Mouse (Mus musculus): ENCODE data around the gene Crygn. TPM values are rescaled to one million over a fixed set of nuclear protein-coding genes. Genes with fewer than 3 reads are reported as not detected.

Gene Crygn
- polyA plus RNA-seq, 1 experiment from 2014 or later, result 2.6 TPM

DNA sequence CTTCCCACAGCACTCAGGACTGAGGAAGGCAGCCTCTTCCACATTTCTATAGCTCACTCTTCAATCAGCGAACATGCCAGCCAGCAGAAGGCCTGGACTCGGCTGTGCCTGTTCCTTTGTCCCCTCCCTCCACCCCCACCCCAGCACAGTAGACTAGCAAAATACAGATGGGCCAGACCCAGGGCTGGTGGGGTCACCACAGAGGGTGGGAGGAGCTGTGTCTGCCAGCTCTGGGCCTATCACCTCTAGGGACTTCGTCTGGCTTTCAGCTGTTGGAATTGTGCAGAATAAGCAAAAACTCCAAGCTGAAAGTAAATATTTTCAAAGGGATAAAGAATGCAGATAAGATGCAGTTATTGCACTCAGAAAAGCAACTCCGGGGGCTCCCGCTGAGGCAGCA is 33.0 kb downstream of the Crygn start:
- no peak for ATAC-seq (ENCODE audit: insufficient number of reproducible peaks, low FRiP score, low TSS enrichment, low read depth)
- Histone ChIP-seq H3K9me3 (no peaks in the 10 kb centered on the region), H3K4me3 (no peak overlapping the region), H3K9ac (no peak overlapping the region), H3K36me3 (peaks cover 10% of the 10 kb centered on the region; the same call in 1 of the 2 replicates), H3K27ac (peak overlapping the region; percentile 72), H3K4me1 (peaks cover 23% of the 10 kb centered on the region), H3K27me3 (no peaks in the 10 kb centered on the region), H3K4me2 (no peak overlapping the region)
- 36% methylated on average over 5 of the region's 5 CpGs for WGBS

DNA sequence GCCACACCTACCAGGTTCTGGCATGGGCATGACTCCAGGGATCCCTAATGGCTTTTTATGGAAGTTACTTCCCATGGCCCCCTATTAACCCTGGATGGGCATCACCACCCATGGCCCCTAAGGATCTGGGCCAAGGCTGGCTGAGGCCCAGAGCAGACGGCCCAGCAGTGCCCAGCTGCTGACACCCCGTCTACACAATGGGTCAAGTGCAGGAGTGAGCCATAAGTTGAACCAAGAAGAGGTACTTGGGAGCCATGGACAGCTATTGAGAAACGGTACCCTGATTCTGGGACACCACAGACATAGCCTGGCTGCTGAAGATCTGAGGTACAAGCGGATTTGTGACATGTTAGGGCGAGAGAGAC is 33.6 kb downstream of the Crygn start:
- no peak for ATAC-seq (ENCODE audit: insufficient number of reproducible peaks, low FRiP score, low TSS enrichment, low read depth)
- no peak overlapping the region for H3K4me2 ChIP-seq
- WGBS, result 66% methylated on average over 5 of the region's 5 CpGs

DNA sequence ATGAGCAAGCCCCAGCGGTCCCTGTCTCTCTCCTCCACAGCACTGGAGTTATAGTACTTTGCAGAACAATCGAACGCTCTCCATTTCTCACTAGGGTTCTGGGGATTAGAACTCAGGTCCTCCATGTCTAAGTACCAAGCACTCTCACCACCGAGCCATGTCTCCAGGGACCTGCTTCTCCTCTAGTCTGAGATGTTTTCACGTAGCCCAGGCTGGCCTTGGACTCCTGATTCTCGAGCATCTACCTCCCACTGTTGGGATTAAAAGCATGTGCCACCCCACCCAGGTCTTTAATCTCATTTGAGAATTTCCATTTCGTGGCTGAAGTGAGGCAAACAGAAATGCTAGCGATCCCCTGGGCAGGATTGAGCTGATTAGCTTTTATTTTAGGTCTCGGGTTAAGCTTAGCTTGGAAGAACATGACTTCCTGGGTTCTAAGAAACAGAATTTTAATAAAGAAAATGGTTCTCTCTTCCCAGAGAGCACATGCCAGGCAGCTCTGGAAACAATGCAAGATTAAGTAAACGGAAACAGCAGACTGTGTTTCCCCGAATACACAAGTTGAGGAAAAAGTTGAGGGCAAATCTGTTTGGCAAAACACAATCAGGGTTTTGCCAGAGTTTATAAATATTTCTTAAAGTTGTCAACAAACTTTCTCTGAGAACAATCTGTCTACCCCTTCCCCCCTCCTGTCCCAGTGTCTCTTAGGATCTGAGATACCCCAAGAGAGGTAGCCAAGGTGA is 34.1 kb downstream of the Crygn start:
- H3K4me2 ChIP-seq, result no peak overlapping the region
- WGBS, result 71% methylated on average over 11 of the region's 11 CpGs
- H3K27ac ChIP-seq, result peak overlapping the region; percentile 72; the same call in 1 of the 2 replicates
- H3K9me3 ChIP-seq, result no peaks in the 10 kb centered on the region
- ATAC-seq (ENCODE audit: insufficient number of reproducible peaks, low FRiP score, low TSS enrichment, low read depth), result no peak
- no peak overlapping the region for H3K4me3 ChIP-seq
- no peaks in the 10 kb centered on the region for H3K27me3 ChIP-seq
- peaks cover 18% of the 10 kb centered on the region for H3K4me1 ChIP-seq
- H3K36me3 ChIP-seq, result peaks cover 13% of the 10 kb centered on the region
- no peak overlapping the region for H3K9ac ChIP-seq

More for the DNA sequence above, 33.6 kb downstream of the Crygn start:
- Histone ChIP-seq H3K27me3 (no peaks in the 10 kb centered on the region), H3K4me3 (no peak overlapping the region), H3K9ac (no peak overlapping the region), H3K9me3 (no peaks in the 10 kb centered on the region), H3K27ac (peak overlapping the region; percentile 72), H3K36me3 (peaks cover 10% of the 10 kb centered on the region; the same call in 1 of the 2 replicates), H3K4me1 (peaks cover 18% of the 10 kb centered on the region)

DNA sequence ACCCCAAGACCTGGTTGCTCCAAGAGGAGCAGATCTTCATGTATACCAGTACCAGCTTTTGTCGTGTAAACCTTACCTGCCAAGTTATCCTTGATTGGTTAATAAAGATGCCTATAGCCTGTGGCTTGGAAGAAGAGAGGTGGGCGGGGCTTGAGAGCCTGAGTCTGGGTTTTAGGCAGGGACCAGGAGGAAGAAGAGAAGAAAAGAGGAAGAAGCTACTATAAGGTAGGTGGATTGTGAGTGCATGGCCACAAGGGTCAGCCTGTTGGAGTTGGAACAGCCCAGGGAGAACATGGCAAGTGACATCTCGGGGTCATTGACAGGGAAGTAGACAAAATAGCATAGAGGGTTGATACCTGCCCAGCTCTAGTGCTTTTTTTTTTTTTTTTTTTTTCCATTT is 38.0 kb downstream of the Crygn start:
- H3K9ac ChIP-seq, result no peak overlapping the region
- H3K4me2 ChIP-seq, result no peak overlapping the region
- no peak for ATAC-seq (ENCODE audit: insufficient number of reproducible peaks, low FRiP score, low TSS enrichment, low read depth)
- peaks cover 9% of the 10 kb centered on the region for H3K4me1 ChIP-seq
- no peaks in the 10 kb centered on the region for H3K27me3 ChIP-seq
- no peak overlapping the region for H3K27ac ChIP-seq
- no peak overlapping the region for H3K4me3 ChIP-seq
- peaks cover 38% of the 10 kb centered on the region for H3K36me3 ChIP-seq
- WGBS, result 82% methylated on average over 3 of the region's 3 CpGs
- H3K9me3 ChIP-seq, result no peaks in the 10 kb centered on the region

DNA sequence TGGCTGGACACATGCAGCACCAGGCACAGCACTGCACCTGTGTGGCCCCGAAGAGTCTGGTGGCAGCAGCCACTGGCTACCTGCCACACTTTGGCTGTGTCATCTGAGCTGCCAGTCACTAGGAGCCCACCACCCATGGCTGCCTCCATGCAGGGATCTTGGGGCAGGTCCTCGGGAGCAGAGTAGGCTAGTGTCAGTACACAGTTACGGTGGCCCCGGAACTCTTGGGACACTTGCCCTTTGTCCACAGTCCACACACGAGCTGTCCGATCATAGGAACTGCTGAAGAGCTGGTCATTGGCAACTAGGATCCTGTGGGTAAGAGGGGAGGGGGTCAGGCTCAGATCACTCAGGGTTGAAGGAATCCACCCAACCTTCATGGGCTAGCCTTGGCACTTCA is 39.7 kb downstream of the Crygn start:
- H3K4me3 ChIP-seq, result no peak overlapping the region

DNA sequence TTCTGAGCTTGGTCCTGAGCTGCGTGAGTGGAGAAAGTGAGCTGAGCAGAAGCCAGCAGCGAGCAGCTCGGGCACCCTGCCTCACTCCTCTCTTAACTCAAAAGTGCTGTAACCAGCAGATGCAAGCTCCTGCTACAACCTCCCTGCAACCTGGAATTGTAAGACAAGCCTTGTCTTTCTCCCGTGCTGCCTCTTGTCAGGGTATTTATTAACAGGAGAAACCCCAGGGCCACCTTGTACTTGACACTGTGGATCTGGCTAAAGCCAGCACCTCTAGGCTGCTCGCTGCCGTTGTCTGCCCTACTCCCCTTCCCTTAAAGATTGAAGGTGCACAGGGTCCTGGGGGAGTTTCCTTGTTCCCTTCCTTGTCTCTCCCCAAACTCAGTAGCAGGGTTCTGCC is 43.8 kb downstream of the Crygn start:
- Histone ChIP-seq H3K9me3 (no peaks in the 10 kb centered on the region), H3K27me3 (no peaks in the 10 kb centered on the region), H3K27ac (no peak overlapping the region), H3K9ac (no peak overlapping the region), H3K4me3 (no peak overlapping the region), H3K4me1 (no peaks in the 10 kb centered on the region), H3K4me2 (no peak overlapping the region), H3K36me3 (peaks cover 73% of the 10 kb centered on the region)
- no peak for ATAC-seq (ENCODE audit: insufficient number of reproducible peaks, low FRiP score, low TSS enrichment, low read depth)
- 80% methylated on average over 6 of the region's 6 CpGs for WGBS

More for the DNA sequence above, 39.7 kb downstream of the Crygn start:
- H3K9me3 ChIP-seq, result no peaks in the 10 kb centered on the region
- no peaks in the 10 kb centered on the region for H3K4me1 ChIP-seq
- peaks cover 45% of the 10 kb centered on the region for H3K36me3 ChIP-seq
- no peak for ATAC-seq (ENCODE audit: insufficient number of reproducible peaks, low FRiP score, low TSS enrichment, low read depth)
- no peak overlapping the region for H3K4me2 ChIP-seq
- 93% methylated on average over 6 of the region's 6 CpGs for WGBS
- H3K9ac ChIP-seq, result no peak overlapping the region
- no peak overlapping the region for H3K27ac ChIP-seq
- no peaks in the 10 kb centered on the region for H3K27me3 ChIP-seq

DNA sequence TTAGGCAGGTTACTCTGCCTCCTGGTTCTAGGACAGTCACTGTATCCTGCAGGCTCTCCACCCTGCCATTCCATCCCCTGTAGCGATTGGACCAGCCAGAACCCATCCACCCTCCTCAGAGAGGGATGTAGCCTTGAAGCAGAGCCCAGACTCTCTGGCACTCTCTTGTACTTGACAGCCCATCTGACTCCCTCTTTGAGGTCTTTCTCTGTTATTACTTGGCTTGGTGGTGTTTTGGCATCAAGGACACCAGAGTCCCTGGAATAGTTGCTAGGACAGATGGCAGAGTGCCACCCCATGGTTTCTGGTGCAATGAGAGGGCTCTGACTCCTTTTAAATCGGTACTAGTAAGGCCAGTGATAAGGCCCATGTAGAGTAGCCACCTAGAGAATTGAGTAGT is 44.6 kb downstream of the Crygn start:
- H3K4me1 ChIP-seq, result no peaks in the 10 kb centered on the region
- 71% methylated on average over 2 of the region's 2 CpGs for WGBS
- H3K27me3 ChIP-seq, result no peaks in the 10 kb centered on the region
- no peak for ATAC-seq (ENCODE audit: insufficient number of reproducible peaks, low FRiP score, low TSS enrichment, low read depth)
- H3K36me3 ChIP-seq, result peaks cover 74% of the 10 kb centered on the region
- H3K4me2 ChIP-seq, result no peak overlapping the region
- H3K4me3 ChIP-seq, result no peak overlapping the region
- H3K9ac ChIP-seq, result no peak overlapping the region
- H3K27ac ChIP-seq, result no peak overlapping the region
- H3K9me3 ChIP-seq, result no peaks in the 10 kb centered on the region

DNA sequence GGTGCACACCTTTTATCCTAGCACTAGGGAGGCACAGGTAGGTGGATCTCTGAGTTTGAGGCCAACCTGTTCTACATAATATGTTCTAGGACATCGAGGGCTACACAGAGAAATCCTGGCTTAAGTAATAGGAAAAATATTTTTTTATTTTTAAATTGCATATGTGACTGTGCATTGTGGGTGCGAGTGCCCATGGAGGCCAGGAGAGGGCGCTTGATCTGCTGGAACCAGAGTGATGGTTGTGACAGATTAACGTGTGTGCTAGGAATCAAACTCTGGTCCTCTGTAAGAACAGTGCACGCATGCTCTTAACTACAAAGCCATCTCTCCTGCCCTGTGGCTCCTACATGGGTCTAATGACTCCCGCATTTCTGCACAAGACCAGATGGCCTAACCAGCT is 46.2 kb downstream of the Crygn start:
- no peaks in the 10 kb centered on the region for H3K27me3 ChIP-seq
- no peak overlapping the region for H3K4me2 ChIP-seq
- WGBS, result 91% methylated on average over 6 of the region's 6 CpGs
- peaks cover 79% of the 10 kb centered on the region for H3K36me3 ChIP-seq
- no peak overlapping the region for H3K27ac ChIP-seq
- no peak for ATAC-seq (ENCODE audit: insufficient number of reproducible peaks, low FRiP score, low TSS enrichment, low read depth)
- H3K9me3 ChIP-seq, result no peaks in the 10 kb centered on the region
- H3K9ac ChIP-seq, result no peak overlapping the region
- H3K4me1 ChIP-seq, result no peaks in the 10 kb centered on the region
- no peak overlapping the region for H3K4me3 ChIP-seq

DNA sequence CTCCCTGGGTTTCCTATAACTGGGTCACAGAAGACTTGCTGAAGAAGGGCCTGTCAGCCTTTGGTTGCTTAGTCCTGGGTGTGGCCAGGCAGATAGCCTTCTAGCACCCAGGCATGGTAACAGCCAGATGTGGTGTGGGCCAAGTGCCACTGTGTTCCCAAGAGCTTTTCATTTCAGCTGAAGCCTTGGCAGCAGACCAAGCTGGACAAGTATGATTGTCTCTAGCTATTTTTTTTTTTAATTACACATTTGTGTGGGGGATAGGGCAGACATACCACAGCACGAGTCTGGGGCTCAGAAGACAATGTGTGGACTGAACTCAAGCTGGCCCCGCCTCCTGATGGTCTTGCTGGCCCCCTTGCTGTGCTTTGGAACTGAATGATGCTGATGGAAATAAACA is 47.8 kb downstream of the Crygn start:
- H3K4me1 ChIP-seq, result no peaks in the 10 kb centered on the region
- H3K4me3 ChIP-seq, result no peak overlapping the region
- no peaks in the 10 kb centered on the region for H3K27me3 ChIP-seq
- peaks cover 86% of the 10 kb centered on the region for H3K36me3 ChIP-seq
- no peak overlapping the region for H3K27ac ChIP-seq
- ATAC-seq (ENCODE audit: insufficient number of reproducible peaks, low FRiP score, low TSS enrichment, low read depth), result no peak
- WGBS, result 59% methylated on average over 2 of the region's 2 CpGs
- no peak overlapping the region for H3K4me2 ChIP-seq
- H3K9ac ChIP-seq, result no peak overlapping the region
- no peaks in the 10 kb centered on the region for H3K9me3 ChIP-seq

DNA sequence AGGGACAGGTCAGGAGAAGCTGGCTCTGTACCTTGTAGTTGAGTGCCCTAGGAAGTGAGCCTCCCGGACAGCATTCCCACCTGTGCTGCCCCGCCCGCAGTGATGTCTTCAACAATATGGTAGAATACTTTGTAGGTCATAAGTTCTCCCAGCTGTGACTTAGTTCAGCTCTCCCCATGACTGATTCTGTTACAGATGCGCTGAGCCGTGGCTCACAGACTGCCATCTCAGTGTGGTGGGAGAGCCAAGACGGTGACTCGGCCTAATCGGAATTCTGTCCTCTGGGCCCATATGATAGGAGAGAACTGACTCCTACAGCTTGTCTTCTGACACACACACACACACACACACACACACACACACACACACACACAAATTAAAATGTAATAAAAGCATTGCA is 53.2 kb downstream of the Crygn start:
- Histone ChIP-seq H3K4me2 (no peak overlapping the region), H3K9me3 (no peaks in the 10 kb centered on the region), H3K27me3 (no peaks in the 10 kb centered on the region), H3K4me1 (no peaks in the 10 kb centered on the region), H3K36me3 (peaks cover 98% of the 10 kb centered on the region), H3K4me3 (no peak overlapping the region), H3K27ac (no peak overlapping the region), H3K9ac (no peak overlapping the region)
- WGBS, result 90% methylated on average over 8 of the region's 8 CpGs
- ATAC-seq (ENCODE audit: insufficient number of reproducible peaks, low FRiP score, low TSS enrichment, low read depth), result no peak

DNA sequence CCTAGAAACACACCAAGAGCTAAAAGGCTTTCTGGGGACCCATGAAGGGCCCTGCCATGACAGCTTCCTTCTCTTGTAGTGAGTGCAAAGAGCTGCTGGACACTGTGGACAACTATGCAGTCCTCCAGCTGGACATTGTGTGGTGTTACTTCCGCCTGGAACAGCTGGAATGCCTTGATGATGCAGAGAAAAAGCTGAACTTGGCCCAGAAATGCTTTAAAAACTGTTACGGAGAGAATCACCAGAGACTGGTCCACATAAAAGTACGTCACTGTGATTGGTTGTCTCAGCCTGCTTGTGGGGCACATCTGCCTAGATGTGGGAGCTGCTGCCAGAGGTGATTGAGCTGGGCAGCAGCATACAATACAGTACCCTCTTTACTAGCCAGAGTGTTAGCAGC is 56.5 kb downstream of the Crygn start:
- Histone ChIP-seq H3K9me3 (no peaks in the 10 kb centered on the region), H3K36me3 (peaks cover 93% of the 10 kb centered on the region), H3K9ac (no peak overlapping the region), H3K27me3 (no peaks in the 10 kb centered on the region), H3K4me2 (no peak overlapping the region), H3K27ac (no peak overlapping the region), H3K4me3 (no peak overlapping the region), H3K4me1 (no peaks in the 10 kb centered on the region)
- no peak for ATAC-seq (ENCODE audit: insufficient number of reproducible peaks, low FRiP score, low TSS enrichment, low read depth)
- 76% methylated on average over 3 of the region's 3 CpGs for WGBS
